ENCODE assay signal across 13 mouse cellular contexts in the genomic region with DNA sequence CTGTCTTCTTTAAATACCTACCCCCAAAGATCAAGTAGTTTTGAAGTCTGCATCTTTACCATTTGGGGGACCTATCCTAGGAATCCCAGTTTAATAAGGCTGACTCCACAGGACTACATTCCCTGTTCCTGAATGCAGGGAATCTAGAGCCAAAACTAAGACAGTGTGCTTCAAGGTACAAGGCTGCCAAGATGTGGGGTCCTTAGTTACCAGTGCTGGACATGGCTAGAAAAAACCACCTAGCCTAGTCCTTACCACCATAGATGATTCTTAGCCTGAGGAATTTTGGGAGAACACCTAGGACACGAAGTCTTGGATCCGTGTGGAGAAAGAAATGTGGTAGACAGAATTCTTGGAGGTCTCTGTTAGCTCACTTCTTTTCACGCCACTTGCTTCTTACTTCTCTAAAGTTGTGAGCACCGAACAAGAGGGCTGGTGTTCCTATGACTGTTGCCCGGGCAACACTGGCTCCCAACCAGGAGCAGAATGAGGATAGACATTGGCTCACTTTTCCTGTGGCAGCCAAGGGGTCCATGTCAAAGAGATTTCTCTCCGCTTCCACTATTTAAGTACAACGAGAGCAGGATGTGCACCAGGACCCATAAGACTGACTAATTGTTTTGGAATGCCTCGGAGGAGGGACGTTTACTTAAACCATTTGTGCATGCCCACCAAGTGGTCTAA. TPM values are rescaled to one million over a fixed set of nuclear protein-coding genes. Genes with fewer than 3 reads are reported as not detected.
DNase-seq lines count a peak whose midpoint lies in the region; ATAC-seq and TF ChIP-seq lines count a peak whose summit lies in the region.
"Had no signal": no experiment of that assay in that cellular context is flagged by ENCODE, and none has a peak within 500 bp of the region (broad histone marks: within the 10 kb centered on the region; RNA-seq: fewer than 3 reads in every experiment).

No protein-coding gene starts in this region.

- no peaks in the 10 kb centered on the region for H3K36me3 ChIP-seq in midbrain, postnatal 0 days (ENCODE audit: insufficient read depth, low read length)
- no peaks in the 10 kb centered on the region for H3K36me3 ChIP-seq in midbrain, embryonic 15.5 days (replicated peaks)
- no peaks in the 10 kb centered on the region for H3K36me3 ChIP-seq in hindbrain, embryonic 16.5 days (ENCODE audit: control insufficient read depth, insufficient read depth, low read length)
- H3K36me3 ChIP-seq: lung, embryonic 15.5 days had no signal

- no peak overlapping the region for H3K27ac ChIP-seq in midbrain, postnatal 0 days (ENCODE audit: low read depth, low read length)
- H3K27ac ChIP-seq in midbrain, embryonic 15.5 days: no peak overlapping the region
- H3K27ac ChIP-seq in hindbrain, embryonic 16.5 days (ENCODE audit: low read depth, low read length): no peak overlapping the region
- H3K27ac ChIP-seq: lung, embryonic 15.5 days had no signal

- H3K4me2 ChIP-seq in midbrain, postnatal 0 days (ENCODE audit: low read depth, low read length, poor library complexity, severe bottlenecking): no peak overlapping the region
- no peak overlapping the region for H3K4me2 ChIP-seq in midbrain, embryonic 15.5 days
- no peak overlapping the region for H3K4me2 ChIP-seq in hindbrain, embryonic 16.5 days (ENCODE audit: low read length)
- H3K4me2 ChIP-seq: lung, embryonic 15.5 days had no signal

- peak; percentile 37 to 44 for DNase-seq in frontal cortex, postnatal 10 days (ENCODE audit: low spot score in 2 of 2)
- DNase-seq in midbrain, postnatal 0 days (ENCODE audit: low spot score): peak; percentile 78
- DNase-seq in right cerebral cortex, postnatal 10 days (ENCODE audit: low spot score in 2 of 2): peak; percentile 82 to 83
- no peak for DNase-seq in urinary bladder, postnatal 10 days (ENCODE audit: low spot score)
- DNase-seq in adrenal gland, postnatal 14 days: no peak
- DNase-seq: cerebellum, postnatal 25 days; kidney, adult 9 months; thymus, postnatal 14 days had no signal

- H3K9me3 ChIP-seq in midbrain, postnatal 0 days (ENCODE audit: low read length): no peaks in the 10 kb centered on the region
- H3K9me3 ChIP-seq in midbrain, embryonic 15.5 days: no peaks in the 10 kb centered on the region
- H3K9me3 ChIP-seq in hindbrain, embryonic 16.5 days (ENCODE audit: control insufficient read depth, low read length): no peaks in the 10 kb centered on the region
- H3K9me3 ChIP-seq: lung, embryonic 15.5 days had no signal

- H3K27me3 ChIP-seq in midbrain, postnatal 0 days (ENCODE audit: insufficient read depth, low read length): no peaks in the 10 kb centered on the region
- H3K27me3 ChIP-seq in midbrain, embryonic 15.5 days (replicated peaks): no peaks in the 10 kb centered on the region
- no peaks in the 10 kb centered on the region for H3K27me3 ChIP-seq in hindbrain, embryonic 16.5 days (replicated peaks; ENCODE audit: control insufficient read depth, insufficient read depth, low read length)
- H3K27me3 ChIP-seq: lung, embryonic 15.5 days had no signal

- no peak for ATAC-seq in frontal cortex, adult (ENCODE audit: low TSS enrichment)
- peak; percentile 54; the same call in 1 of the 2 replicates for ATAC-seq in midbrain, postnatal 0 days (ENCODE audit: low FRiP score)
- ATAC-seq in midbrain, embryonic 15.5 days (replicated peaks): no peak
- ATAC-seq in hindbrain, embryonic 16.5 days: peak; percentile 92

- H3K4me1 ChIP-seq in midbrain, postnatal 0 days (ENCODE audit: insufficient read depth, low read length): peaks cover 3% of the 10 kb centered on the region; the same call in 1 of the 2 replicates
- no peaks in the 10 kb centered on the region for H3K4me1 ChIP-seq in midbrain, embryonic 15.5 days
- no peaks in the 10 kb centered on the region for H3K4me1 ChIP-seq in hindbrain, embryonic 16.5 days (ENCODE audit: control insufficient read depth, insufficient read depth, low read depth, low read length)

- 48% methylated on average over 9 of the region's 9 CpGs for WGBS in midbrain, postnatal 0 days
- WGBS in midbrain, embryonic 15.5 days: 45% methylated on average over 9 of the region's 9 CpGs
- WGBS in hindbrain, embryonic 16.5 days: 39% methylated on average over 9 of the region's 9 CpGs

- no peak for TF ChIP-seq CTCF in midbrain, postnatal 0 days (IDR thresholded peaks at IDR 0.05)

- no peak overlapping the region for H3K9ac ChIP-seq in midbrain, postnatal 0 days (replicated peaks; ENCODE audit: low read length, poor library complexity, severe bottlenecking)
- no peak overlapping the region for H3K9ac ChIP-seq in midbrain, embryonic 15.5 days
- H3K9ac ChIP-seq in hindbrain, embryonic 16.5 days (ENCODE audit: low read depth, low read length): no peak overlapping the region
- H3K9ac ChIP-seq: lung, embryonic 15.5 days had no signal

- no peak overlapping the region for H3K4me3 ChIP-seq in midbrain, postnatal 0 days (ENCODE audit: low read depth, low read length)
- H3K4me3 ChIP-seq in midbrain, embryonic 15.5 days: no peak overlapping the region
- no peak overlapping the region for H3K4me3 ChIP-seq in hindbrain, embryonic 16.5 days (ENCODE audit: low read length)
- H3K4me3 ChIP-seq: lung, embryonic 15.5 days had no signal

RNA-seq across cellular contexts. Expression of gene Prmt8, which starts 33.9 kb away (rescaled TPM):
- total RNA-seq in midbrain, postnatal 0 days (2014; rRNA removed): 22.5 and 30.7 TPM in 2 replicates
- 24.2 and 29.3 TPM in 2 replicates for polyA plus RNA-seq in midbrain, postnatal 0 days (2015; fragmentation: Nextera tagmentation; extraction: Ambion mirVana)
- 28.3 and 30.7 TPM in 2 replicates for polyA plus RNA-seq in midbrain, embryonic 15.5 days (2015; fragmentation: Nextera tagmentation; extraction: Ambion mirVana)
- 35.2 and 37.0 TPM in 2 replicates for polyA plus RNA-seq in hindbrain, embryonic 16.5 days (2015; fragmentation: Nextera tagmentation; extraction: Ambion mirVana)
- 0.11 TPM in 1 of 2 replicates, not detected in the other for total RNA-seq in adrenal gland, postnatal 14 days (2021)
- total RNA-seq: heart, postnatal 25 days had no signal
- polyA plus RNA-seq: lung, embryonic 15.5 days had no signal

Comparison
In these comparisons a context has a peak if more than half of its experiments do, and no peak if none do; other contexts are left out.
1. ATAC-seq: peak in midbrain, postnatal 0 days (single experiment) and hindbrain, embryonic 16.5 days (single experiment); none in frontal cortex, adult (single experiment) and midbrain, embryonic 15.5 days (single experiment).
2. DNase-seq: peak in frontal cortex, postnatal 10 days (2 of 2), midbrain, postnatal 0 days (single experiment) and right cerebral cortex, postnatal 10 days (2 of 2); none in urinary bladder, postnatal 10 days (single experiment) and adrenal gland, postnatal 14 days (single experiment).